Mouse (Mus musculus) spleen, postnatal 36 days (tissue): ENCODE measurements around the gene Gm20388.

Source experiments
- DNase-seq, 2 experiments: peaks; one replicate each; pipeline ENCODE4 v3.0.0; 2022; ENCODE audit warnings: low spot score in 2 of 2, mixed read lengths in 1 of 2

Gene Gm20388

DNA sequence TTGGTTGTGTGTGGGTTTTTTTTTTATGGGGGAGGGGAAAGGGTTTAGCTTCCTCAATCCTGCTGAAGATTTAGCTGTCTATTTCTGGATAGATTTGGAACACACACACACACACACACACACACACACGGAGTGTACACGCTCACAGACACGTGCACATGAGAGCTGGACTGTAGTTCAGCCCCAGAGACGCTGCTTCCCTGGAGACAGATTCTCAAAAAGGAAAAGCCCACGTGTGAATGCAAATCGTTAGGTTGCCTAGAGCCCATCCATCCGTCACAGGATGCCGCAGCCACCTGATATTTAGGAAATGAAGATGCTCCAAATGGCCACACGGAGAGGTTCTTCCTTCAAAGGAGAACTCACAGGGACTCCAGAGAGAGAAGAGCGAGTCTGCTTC is 3969.6 kb downstream of the Gm20388 start:
- DNase-seq: no peak

DNA sequence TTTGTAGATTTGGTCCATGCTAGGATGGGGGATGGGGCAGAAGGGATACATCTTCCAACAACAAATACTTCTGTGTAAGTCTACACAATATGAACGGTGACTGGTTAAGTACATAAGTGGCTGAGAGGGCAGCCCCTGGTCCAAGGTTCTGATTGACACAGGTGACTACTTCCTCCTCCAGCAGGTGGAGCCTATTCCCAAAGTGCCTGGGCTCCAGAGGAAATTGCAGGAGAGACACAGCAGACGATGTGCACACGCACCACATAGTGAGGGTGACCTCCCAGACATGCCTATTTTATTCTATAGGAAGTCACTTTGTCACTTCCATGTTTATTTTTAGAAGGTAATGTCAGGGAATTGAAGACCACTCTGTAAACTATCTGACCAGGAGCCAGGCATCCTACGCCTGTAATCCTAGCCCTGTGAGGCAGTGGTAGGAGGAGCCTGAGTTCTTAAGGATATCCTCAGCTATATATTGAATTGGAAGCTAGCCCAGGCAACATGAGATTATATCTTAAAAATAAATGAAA is 3970.2 kb downstream of the Gm20388 start:
- no peak for DNase-seq

DNA sequence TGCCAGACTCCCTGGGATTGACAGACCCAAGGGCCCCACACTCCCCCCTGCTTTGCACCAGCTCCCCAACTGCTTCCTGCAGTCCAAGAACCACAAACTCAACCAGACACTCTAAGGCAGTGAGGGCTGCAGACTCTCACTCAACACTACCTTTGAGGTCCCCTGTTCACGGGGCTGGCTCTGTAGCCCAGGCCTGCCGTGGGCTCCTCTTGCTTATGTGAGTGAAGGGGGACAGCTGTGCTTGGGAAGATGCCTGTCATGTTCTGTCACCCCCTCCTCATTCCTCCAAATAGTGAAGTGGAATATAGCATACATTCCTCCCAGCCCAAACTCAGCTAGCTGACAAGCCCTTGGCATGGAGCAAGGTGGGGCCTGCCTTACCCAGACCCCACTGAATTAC is 3971.8 kb downstream of the Gm20388 start:
- no peak for DNase-seq

DNA sequence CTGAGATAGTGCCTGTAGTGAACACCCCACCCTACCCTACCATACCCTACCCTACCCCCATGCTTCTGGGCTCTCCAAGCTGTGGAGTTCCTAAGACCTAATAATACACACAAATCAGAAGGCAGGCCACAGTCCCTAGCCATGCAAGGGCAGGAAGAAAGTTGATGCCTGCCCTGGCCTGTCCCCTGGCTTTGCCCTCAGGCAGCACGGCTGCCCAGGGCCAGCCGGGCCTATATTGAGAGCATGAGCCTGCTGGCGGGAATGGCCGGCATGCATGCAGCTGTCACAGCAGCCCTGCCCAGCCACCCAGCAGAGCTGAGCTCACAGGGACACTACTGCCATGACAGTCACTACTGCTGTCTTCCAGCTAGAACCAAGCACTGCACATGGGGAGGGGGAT is 3972.5 kb downstream of the Gm20388 start:
- no peak for DNase-seq

DNA sequence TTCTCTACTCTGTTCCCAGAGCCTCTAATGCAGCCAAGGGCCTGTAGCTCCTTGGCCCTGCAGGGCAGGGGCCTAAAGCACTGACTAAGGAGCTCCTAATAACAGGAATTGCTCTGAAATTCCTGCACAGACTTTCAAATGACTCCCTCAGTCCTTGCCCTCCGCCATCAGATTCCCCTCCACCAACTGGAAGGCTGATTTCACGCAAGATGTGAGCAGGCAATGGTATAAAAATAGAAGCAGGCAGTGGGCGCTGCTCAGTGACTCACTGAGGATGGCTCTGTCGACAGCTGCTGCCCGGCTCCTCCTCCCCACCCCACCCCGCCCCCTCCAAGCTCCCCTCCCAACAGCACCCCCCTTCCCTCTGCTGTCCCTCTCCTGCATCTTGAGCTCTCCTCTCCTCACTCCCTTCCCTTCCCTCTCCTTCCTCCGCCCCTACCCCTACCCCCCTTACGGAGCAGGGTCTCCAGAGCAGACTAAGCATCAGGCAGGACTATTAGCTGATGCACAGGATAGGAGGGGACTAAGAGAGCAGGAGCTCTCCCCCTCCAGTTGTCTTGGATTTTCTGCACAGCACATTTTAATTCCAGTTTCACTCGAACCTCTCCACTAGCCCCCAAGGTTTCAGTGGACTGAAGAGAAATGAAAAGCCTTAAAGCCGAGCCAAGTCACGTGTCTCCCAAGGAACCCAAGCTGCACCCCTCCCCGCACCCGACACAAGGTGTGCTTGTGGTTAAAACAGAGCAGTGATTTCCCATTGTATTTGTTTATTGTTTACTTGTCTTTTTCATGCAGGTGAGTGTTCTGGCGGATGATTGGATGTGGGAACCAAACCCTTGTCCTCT is 3974.3 kb downstream of the Gm20388 start:
- no peak for DNase-seq

DNA sequence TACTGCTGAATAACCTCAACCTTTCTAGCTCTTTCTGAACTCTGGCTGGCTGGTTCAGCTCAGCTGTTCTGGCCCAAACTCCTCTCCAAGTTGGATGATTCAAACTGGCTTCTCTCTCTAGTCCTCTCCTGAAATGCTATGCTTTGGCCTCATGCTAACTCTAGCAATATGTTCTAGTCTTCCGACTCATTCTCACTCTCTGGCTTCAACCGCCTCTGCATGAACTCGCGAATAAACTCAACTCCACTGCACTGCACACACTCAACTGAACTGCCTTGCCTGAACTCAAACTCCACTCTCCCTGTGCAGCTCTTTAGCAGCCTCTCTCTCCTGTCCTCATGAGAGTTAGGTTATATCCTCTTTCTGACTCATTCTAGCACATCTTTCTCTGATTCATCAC is 3976.5 kb downstream of the Gm20388 start:
- no peak for DNase-seq

DNA sequence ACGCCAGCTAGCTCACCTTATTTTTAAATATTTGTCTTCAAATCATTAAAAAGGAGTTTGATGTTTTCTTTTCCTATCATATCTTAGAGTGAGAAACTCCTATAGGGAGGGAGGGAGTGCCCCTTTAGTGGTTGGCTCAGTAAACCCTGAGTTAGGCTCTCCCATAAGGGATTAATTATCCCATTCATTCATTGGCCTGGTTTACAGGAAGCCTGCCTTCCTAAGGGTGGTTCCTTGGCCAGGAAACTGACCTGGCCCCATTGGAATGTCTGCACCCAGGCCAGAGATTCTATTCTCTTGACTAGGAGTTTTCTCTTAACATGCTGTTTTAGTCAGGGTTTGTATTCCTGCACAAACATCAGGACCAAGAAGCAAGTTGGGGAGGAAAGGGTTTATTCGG is 3977.3 kb downstream of the Gm20388 start:
- DNase-seq: no peak

DNA sequence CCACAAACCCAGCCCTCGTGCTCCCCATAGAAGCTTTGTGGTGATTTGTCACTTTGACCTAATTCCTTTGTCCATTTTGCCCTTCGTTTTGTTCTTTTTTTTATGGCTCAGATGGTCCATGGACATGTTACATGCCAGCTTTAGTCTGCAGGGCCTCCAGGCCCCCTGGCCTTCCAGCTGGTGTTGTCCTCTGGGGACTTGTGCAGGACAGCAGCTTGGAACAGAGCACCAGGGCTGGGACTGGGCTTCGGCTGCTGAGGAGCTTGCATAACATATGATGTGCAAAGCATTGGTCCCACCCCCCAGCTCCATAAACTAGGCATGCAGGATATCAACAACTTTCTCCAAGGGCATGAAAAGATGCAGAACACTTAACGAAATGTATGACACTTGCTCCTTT is 3979.2 kb downstream of the Gm20388 start:
- DNase-seq: no peak

DNA sequence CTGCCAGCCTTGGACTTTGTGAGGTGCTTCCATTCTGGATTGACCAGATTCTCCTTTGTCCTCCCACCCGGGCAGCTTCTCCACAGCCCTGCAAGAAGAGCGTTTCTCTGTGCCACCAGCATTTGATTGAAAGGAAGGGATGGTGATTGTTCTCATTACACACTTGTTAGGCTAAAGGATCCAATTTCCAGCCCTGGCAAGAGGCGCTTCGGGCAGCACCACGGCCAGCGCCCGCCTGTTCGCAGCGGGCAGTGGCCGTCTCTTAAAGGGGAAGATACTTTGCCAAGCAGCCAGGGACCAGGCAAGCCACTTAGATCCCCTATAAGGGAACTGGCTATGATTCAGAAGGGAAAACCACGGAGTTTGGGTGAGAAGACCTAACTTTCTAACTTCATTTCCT is 3980.6 kb downstream of the Gm20388 start:
- DNase-seq: no peak

DNA sequence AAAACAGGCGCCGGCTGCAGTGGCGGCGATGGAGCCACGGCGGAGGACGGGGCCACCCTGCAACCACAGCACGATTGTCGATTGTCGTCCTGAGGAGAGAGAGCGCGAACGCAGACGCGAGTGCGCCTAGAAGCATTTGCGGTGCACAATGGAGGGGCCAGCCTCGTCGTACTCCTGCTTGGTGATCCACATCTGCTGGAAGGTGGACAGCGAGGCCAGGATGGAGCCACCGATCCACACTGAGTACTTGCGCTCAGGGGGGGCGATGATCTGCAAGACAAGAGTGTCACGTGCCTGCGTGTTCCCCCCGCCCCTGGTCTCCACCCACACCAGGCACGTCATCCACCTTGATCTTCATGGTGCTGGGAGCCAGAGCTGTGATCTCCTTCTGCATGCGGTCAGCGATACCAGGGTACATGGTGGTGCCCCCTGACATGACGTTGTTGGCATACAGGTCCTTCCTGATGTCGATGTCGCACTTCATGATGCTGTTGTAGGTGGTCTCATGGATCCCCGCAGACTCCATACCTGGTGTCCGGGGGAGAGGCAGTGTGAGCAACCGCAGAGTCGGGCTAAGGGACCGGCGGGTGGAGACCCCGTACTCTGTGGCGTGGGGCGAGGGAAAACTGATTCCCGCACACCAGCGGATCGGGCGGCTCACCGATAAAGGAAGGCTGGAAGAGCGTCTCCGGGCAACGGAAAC is 3981.4 kb downstream of the Gm20388 start:
- DNase-seq: no peak

DNA sequence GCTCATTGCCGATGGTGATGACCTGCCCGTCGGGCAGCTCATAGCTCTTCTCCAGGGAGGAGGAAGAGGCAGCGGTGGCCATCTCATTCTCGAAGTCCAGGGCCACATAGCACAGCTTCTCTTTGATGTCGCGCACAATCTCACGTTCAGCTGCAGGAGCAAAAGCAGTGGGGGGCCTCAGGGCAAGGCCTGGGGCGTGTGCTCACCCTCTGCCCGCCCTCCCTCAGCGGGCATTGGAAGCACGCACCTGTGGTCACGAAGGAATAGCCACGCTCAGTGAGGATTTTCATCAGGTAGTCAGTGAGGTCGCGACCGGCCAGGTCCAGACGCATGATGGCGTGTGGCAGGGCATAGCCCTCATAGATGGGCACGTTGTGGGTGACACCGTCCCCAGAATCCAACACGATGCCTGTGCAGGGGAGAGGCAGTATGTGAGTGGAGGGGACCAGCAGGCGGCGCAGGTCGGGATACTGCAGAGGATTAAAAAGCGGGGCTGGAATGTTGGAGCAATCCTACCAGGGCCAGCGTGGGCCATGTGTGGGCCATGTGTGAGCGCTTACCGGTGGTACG is 3982.0 kb downstream of the Gm20388 start:
- DNase-seq: no peak

DNA sequence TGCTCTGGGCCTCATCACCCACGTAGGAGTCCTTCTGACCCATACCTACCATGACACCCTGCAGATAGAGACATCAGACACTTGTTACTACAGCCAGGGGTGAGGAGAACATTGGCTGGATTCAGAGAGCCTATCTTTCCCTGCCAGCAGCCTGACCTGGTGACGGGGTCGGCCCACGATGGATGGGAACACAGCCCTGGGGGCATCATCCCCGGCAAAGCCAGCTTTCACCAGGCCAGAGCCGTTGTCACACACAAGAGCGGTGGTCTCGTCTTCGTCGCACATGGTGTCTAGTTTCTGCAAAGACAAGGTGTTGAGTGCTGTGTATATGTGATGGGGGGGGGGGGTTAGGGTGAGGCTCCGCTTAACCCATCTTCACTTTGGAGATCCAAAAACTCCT is 3982.8 kb downstream of the Gm20388 start:
- DNase-seq: no peak

DNA sequence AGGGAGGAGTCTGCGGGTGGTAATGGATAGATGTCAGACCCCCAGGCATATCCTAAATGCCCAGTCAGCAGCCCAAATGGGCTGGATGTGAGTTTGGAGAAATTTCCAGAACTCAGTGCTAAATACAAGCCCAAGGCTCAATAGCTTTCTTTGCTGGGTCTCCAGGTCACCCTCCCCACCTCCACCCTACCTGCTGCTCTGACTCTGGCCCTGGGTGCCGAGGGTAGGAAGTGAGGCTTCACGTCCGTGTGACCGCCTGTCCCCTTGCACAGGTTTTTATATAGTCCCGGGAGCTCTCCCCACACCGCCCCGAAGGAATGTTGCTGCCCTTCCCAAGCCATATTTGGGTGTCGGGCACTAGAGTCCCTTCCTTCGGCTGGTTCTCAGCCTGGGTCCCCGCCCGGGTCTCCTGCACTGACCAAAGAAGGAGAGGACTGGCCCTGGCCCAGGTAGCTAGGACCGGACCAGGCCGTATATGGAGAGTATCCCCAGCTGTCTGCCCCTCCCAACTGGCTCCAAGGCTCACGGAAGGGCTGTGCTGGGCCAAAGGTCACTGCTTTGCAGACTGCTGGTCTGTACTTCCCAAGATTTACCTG is 3984.0 kb downstream of the Gm20388 start, which contains the start of gene Acta1:
Gene Acta1, minus strand, starts transcription at position 250 of the 596 bp plus-strand sequence.
- DNase-seq: no peak

DNA sequence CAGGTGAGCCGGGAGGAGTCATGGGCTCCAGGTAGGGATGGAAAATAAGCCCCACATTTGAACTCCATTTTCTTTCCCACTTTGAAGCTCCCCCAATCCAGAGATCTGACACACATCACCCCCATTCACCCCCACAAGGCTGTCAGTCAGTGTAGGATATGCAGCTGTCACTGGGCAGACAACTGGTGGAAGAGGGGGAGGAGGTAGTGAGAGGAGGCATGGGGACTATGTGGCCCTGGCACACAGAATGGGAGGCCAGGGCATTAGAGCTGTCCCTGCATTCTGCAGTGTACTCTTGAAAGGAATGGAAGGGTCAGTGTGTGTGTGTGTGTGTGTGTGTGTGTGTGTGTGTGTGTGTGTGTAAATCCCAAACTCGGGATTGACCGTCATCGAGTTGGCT is 3984.6 kb downstream of the Gm20388 start:
- DNase-seq: no peak

DNA sequence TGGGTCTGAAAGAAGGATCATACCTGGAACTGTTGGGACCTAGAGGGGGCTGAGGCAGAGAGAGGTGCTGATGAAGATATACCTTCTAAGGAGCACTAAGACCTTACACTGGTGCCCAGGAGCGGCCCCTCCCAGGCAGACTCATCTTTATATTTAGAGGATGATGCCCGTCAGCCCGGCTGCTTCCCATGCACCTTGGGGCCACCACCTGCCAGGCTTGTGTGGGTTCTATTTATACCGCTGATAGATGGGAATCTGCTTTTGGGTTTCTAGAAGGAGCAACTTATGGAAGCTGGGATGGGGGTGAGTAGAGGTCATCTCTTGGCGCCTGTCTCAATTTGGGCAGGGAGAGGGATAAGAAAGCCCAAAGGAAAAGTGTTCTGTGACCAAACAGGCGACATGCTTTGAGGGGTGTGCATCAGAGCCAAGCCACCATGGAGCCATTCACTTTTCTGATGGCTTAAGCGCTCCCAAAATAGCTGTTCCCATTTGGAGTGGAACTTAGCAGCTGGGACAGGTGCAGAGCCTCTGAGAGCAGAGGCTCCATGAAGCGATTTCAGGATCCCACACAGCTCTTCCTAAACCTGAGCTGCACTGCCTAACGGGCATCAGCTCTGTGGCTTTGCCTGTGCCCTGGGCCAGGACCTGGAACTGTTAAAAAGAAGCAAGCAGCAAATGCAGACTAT is 3985.2 kb downstream of the Gm20388 start:
- DNase-seq: no peak

DNA sequence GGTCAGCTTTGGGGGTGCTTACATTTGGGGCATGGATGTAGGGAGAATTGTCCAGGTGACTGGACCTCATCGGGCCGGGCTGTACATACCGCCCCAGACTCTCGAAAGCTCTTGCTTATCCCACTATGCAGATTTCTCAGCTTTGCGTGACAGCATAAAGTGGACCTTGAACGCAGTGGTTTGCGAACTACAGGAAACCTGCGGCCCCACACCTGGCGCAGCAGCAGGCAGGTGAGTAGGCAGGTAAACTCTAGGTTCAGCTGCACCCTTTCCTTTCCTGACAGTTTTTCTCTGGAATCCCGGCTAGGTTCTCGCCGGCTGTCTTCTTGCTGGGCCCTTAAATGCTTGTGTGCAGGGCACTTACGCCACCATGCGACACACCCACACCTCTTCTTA is 3985.7 kb downstream of the Gm20388 start:
- no peak for DNase-seq

DNA sequence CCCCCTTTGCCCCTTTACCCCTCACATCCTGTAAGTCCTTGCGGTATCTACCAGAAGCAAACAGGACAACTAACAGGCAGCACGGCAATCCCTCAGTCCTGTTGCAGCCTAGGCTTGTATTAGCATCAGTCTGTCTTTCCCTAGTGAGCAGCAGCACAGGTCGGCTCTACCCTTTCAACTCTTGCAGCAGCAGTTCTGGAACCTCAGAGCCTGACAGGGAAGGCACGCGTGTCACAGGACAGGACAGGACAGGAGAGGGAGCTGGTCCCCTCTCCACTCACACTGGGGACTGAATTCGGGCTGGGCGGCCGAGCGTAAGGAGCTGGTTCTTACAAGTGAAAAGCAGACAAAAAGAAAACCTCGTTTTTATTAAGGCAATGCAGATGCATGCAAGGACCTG is 3986.1 kb downstream of the Gm20388 start:
- no peak for DNase-seq

DNA sequence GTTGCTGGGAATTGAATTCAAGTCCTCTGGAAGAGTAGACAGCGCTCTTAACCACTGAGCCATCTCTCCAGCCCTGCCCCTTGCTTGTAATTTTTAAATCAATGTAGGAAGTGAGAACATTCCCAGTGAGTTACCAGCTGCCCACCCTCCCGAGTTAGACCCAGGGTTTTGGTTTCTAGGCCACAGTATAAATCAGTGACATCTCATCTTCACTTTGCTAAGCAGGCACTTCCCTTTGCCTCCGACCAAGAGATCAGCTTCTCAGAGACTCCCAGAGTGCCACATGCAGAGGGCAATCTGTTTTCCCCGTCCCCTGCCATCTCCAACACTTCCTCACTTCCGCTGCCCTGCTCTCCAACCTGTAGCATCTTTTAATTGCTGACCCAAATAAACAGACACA is 3987.9 kb downstream of the Gm20388 start:
- no peak for DNase-seq

DNA sequence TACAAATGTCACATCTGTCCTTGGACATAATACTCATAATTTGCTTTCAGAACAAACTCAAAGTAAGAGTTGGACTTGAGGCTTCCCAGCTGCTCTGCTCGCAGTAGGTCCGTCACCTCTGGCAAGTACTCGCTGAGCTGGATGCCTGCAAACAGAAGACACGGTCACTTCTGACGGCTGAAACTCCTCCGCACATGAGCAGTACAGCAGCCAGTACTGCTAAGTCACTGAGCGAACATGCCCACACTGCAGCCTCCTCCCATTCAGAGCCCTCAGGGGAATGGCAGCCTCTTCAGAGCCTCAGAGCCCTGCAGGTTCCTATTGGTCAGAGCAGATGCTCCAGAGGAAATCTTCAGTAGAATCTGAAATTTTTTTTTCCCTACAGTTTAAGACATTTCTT is 3988.7 kb downstream of the Gm20388 start:
- no peak for DNase-seq

DNA sequence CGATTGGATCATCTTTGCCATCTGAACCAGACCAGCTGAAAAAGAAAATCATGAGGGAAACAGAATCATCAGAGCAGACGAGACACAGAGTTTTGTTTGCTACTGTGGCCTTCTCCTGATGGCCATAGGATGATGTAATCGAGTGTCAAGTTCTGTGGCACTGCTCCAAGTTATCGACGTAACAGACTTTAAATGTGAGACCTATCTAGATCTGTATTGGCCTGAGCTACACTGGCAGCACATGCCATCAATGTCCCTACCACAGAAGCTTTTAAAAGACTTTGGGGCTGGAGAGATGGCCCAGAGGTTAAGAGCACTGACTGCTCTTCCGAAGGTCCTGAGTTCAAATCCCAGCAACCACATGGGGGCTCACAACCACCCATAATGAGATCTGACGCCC is 3992.0 kb downstream of the Gm20388 start:
- no peak for DNase-seq

DNA sequence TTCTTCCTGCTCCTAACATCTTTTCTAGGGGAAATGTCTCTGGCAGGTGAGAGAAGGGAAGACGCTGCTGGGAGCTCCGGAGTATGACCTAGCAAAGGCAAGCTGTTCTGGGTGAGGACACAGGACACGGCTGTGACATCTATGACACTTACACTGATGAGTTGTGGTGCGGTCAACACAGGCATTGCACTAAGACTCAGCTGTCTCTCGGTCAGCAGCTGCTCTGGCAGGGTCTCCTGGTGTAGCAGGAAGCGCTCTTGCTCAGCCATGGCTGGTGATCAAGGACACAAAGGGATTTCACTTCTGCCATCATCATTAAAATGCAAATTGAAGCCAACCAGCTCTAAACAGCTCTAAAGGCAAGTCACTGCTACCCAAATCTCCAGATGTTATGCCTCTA is 3997.0 kb downstream of the Gm20388 start:
- DNase-seq: no peak

DNA sequence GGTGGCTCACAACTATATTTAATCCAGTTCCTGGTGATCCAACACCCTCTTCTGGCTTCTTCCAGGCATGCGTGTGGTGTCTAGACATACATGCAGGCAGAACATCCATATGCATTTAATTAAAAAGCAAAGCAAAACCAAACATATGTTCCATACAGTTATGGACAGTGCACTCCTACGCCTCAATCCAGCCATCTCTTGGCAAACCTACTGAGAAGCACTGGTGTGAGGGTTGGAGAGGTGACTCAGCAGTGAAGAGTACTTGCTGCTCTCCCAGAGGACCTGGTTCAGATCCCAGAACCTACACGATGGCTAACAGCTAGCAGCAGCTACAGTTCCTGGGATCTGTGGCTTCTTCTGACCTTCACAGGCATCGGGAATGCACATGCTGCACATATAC is 4001.6 kb downstream of the Gm20388 start:
- DNase-seq: no peak
